Mouse (Mus musculus): ENCODE results near the gene Mbd3. TPM values are rescaled to one million over a fixed set of nuclear protein-coding genes. Genes with fewer than 3 reads are reported as not detected.

Mbd3 gene
- polyA plus RNA-seq, 1 experiment from 2014 or later, result 351 TPM

- DNase-seq (ENCODE audit: low spot score), result no peak
- no peak overlapping the region for H3K27ac ChIP-seq (replicated peaks)
- 92% methylated on average over 10 of the region's 10 CpGs for WGBS
- no peaks in the 10 kb centered on the region for H3K27me3 ChIP-seq (ENCODE audit: low read depth, poor library complexity, severe bottlenecking)
- no peaks in the 10 kb centered on the region; the same call in 1 of the 2 replicates for H3K9me3 ChIP-seq (replicated peaks)
- H3K36me3 ChIP-seq, result peaks cover 100% of the 10 kb centered on the region
- 0 out of 2 replicates have a peak overlapping the region, but pooled peaks have one; percentile 2 for H3K4me3 ChIP-seq
- H3K4me1 ChIP-seq, result peaks cover 18% of the 10 kb centered on the region
Measured at GRCm38 (mm10) chr10:80420729-80421128, 21.4 kb upstream of the Mbd3 start.

- Histone ChIP-seq H3K9me3 (replicated peaks) (no peaks in the 10 kb centered on the region), H3K36me3 (peaks cover 100% of the 10 kb centered on the region), H3K27me3 (ENCODE audit: low read depth, poor library complexity, severe bottlenecking) (no peaks in the 10 kb centered on the region), H3K4me1 (peaks cover 16% of the 10 kb centered on the region), H3K27ac (replicated peaks) (no peak overlapping the region), H3K4me3 (no peak overlapping the region)
- WGBS, result 96% methylated on average over 8 of the region's 8 CpGs
- DNase-seq (ENCODE audit: low spot score), result no peak
Measured at GRCm38 (mm10) chr10:80419419-80419818, 20.1 kb upstream of the Mbd3 start.

GRCm38 (mm10) chr10:80418311-80418710 lies 19.0 kb upstream of the Mbd3 start:
- H3K4me1 ChIP-seq, result peaks cover 5% of the 10 kb centered on the region; the same call in 1 of the 2 replicates
- no peak for DNase-seq (ENCODE audit: low spot score)
- H3K36me3 ChIP-seq, result peaks cover 100% of the 10 kb centered on the region
- no peak overlapping the region for H3K4me3 ChIP-seq
- H3K27me3 ChIP-seq (ENCODE audit: low read depth, poor library complexity, severe bottlenecking), result no peaks in the 10 kb centered on the region
- H3K9me3 ChIP-seq (replicated peaks), result no peaks in the 10 kb centered on the region
- H3K27ac ChIP-seq (replicated peaks), result no peak overlapping the region
- WGBS, result 89% methylated on average over 3 of the region's 3 CpGs

DNA sequence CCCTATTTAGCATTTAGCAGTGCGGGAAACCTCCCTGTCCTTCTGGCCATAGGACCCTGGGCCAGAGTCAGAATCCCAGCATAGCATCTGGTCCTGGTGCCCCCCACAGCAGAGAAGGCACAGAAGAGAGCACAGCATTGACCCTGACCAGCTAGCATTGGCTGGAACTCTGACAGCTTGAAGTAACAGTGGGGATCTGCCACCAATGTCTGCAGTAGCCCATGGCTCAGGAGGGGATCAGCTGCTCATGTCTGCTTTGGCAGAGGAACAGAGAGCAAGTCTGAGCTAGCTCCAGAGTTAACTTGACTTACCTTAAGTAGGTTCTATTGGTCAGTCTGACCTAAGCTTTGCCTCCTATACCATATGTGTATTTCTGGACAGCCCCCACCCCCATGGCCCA lies 18.5 kb upstream of the Mbd3 start:
- Histone ChIP-seq H3K4me1 (0 out of 2 replicates have a peak, but pooled peaks cover 2% of the 10 kb centered on the region), H3K4me3 (no peak overlapping the region), H3K27ac (replicated peaks) (no peak overlapping the region), H3K9me3 (replicated peaks) (no peaks in the 10 kb centered on the region), H3K27me3 (ENCODE audit: low read depth, poor library complexity, severe bottlenecking) (no peaks in the 10 kb centered on the region), H3K36me3 (peaks cover 100% of the 10 kb centered on the region)
- WGBS, result 94% methylated on average over 1 of the region's 1 CpGs
- DNase-seq (ENCODE audit: low spot score), result no peak

DNA sequence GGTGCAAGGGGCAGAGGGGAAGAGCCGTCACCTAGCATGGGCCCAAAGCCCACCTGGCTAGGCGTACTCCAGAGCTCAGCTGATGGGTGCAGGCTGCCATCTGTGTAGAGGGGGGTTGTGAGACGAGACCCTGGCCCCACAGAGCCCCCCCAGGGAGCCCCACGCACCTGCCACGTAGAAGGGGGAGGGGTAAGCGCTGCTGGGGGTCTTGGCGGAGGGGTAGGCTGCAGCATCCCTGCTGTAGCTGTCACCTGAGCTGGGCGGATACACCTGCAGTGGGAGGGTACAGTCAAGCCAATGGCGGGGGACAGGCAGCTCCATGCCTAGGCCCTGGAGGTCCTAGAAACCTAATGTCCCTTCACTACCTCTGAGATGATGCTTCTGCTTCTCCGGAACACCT lies 18.0 kb upstream of the Mbd3 start:
- Histone ChIP-seq H3K27ac (replicated peaks) (no peak overlapping the region), H3K4me3 (no peak overlapping the region), H3K27me3 (ENCODE audit: low read depth, poor library complexity, severe bottlenecking) (no peaks in the 10 kb centered on the region), H3K36me3 (peaks cover 100% of the 10 kb centered on the region), H3K4me1 (0 out of 2 replicates have a peak, but pooled peaks cover 2% of the 10 kb centered on the region), H3K9me3 (replicated peaks) (no peaks in the 10 kb centered on the region)
- no peak for DNase-seq (ENCODE audit: low spot score)
- WGBS, result 91% methylated on average over 10 of the region's 10 CpGs

DNA sequence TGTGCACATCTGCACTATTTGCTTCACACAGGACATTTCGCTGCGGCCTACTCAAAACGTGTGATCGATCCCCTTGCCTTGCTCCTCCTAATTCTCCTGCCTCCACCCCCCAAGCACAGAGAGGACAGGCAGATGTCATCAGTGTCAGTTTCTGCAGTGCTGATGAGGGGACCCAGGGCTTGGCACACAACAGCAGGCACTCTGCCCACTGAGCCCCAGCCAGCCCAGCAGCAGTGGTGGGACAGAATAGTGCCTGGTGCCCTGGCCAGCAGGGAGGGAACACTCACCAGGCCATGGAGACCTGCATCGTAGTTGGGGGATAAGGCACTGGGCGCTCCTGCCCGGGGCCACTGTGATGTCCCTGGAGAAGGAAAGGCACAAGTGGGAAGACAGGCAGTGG lies 16.2 kb upstream of the Mbd3 start:
- WGBS, result 92% methylated on average over 7 of the region's 7 CpGs
- Histone ChIP-seq H3K9me3 (replicated peaks) (no peaks in the 10 kb centered on the region), H3K36me3 (peaks cover 100% of the 10 kb centered on the region), H3K4me1 (0 out of 2 replicates have a peak, but pooled peaks cover 2% of the 10 kb centered on the region), H3K27ac (replicated peaks) (no peak overlapping the region), H3K4me3 (peak overlapping the region; percentile 9; the same call in 1 of the 2 replicates), H3K27me3 (ENCODE audit: low read depth, poor library complexity, severe bottlenecking) (no peaks in the 10 kb centered on the region)
- DNase-seq (ENCODE audit: low spot score), result no peak

GRCm38 (mm10) chr10:80412656-80413541 lies 13.5 kb upstream of the Mbd3 start:
- no peaks in the 10 kb centered on the region for H3K9me3 ChIP-seq (replicated peaks)
- H3K27me3 ChIP-seq (ENCODE audit: low read depth, poor library complexity, severe bottlenecking), result no peaks in the 10 kb centered on the region
- H3K4me3 ChIP-seq, result no peak overlapping the region; the same call in 1 of the 2 replicates
- peaks cover 91% of the 10 kb centered on the region for H3K36me3 ChIP-seq
- H3K4me1 ChIP-seq, result peaks cover 5% of the 10 kb centered on the region
- no peak for DNase-seq (ENCODE audit: low spot score)
- H3K27ac ChIP-seq (replicated peaks), result no peak overlapping the region
- WGBS, result 90% methylated on average over 44 of the region's 44 CpGs

DNA sequence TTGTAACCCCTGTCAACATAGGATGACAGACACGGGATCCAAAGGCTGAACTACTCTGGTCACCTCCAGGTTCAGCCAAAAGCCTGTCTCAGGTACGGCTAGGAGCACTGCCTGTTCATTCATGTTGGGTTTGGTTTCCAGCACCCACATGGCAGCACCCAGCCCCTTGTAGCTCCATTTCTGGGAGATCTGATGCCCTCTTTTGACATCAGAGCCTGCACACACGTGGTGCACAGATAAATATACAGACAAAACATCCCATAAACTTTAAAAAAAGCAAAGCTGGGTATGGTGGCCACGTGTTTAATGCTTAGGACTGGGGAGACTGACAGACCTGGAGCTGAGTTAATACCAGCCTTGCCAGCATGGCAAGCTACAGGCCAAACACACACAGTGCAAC lies 8.6 kb upstream of the Mbd3 start:
- no peak for DNase-seq (ENCODE audit: low spot score)
- peak overlapping the region; percentile 88 for H3K4me3 ChIP-seq
- H3K4me1 ChIP-seq, result peaks cover 31% of the 10 kb centered on the region
- WGBS, result 54% methylated on average over 4 of the region's 4 CpGs
- H3K27ac ChIP-seq (replicated peaks), result no peak overlapping the region
- H3K27me3 ChIP-seq (ENCODE audit: low read depth, poor library complexity, severe bottlenecking), result no peaks in the 10 kb centered on the region
- peaks cover 59% of the 10 kb centered on the region for H3K36me3 ChIP-seq
- no peaks in the 10 kb centered on the region for H3K9me3 ChIP-seq (replicated peaks)

DNA sequence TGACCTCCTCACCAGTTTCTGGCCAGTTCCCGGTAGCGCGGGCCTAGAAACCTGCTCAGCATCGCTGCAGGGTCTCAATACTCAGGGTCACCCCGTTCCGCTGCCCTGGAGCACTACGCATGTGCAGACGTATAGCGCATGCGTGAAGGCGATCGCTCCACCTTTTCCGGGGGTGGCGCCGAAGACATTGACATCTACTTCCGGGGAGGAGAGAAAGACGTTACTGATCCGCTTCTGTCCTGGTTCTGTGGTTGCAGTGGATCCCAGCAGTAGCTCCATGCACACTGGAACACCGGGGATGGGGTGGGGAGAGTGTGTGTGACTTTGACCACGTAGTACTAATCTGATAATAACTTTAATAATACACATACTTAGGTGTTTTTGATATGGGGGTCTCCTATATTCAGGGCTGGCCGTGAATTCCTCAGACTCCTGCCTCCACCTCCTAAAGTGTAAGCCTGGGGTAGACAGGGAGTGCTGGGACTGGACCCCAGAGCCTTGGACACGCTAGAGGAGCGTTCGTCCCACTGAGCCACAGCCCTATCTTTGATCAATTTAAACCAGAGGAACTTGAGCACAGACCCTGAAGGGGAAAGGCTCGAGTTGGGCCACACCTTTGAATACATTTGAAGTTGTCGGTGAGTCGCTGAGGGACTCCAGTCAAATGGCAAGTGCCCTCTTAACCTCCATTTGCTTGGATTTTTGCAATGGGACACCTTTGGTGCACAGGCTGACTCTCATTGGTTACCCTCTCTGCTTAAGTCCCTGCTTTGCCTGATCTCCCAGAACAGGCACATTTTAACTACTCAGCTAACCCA lies 7.5 kb upstream of the Mbd3 start, which contains the start of gene Uqcr11:
Uqcr11 (minus strand) TSS at position 147 of the 818 bp plus-strand sequence.
- WGBS, result 3% methylated on average over 27 of the region's 27 CpGs
- no peaks in the 10 kb centered on the region for H3K9me3 ChIP-seq (replicated peaks)
- peaks cover 31% of the 10 kb centered on the region for H3K4me1 ChIP-seq
- peak within 1 kb of the TSS; percentile 83 for H3K27ac ChIP-seq (replicated peaks)
- peak; percentile 91 for DNase-seq (ENCODE audit: low spot score)
- peak within 1 kb of the TSS; percentile 88 for H3K4me3 ChIP-seq
- H3K36me3 ChIP-seq, result peaks cover 59% of the 10 kb centered on the region
- no peaks in the 10 kb centered on the region for H3K27me3 ChIP-seq (ENCODE audit: low read depth, poor library complexity, severe bottlenecking)

- peaks cover 56% of the 10 kb centered on the region for H3K36me3 ChIP-seq
- H3K9me3 ChIP-seq (replicated peaks), result no peaks in the 10 kb centered on the region
- 62% methylated on average over 10 of the region's 10 CpGs for WGBS
- peak overlapping the region; percentile 83 for H3K27ac ChIP-seq (replicated peaks)
- H3K27me3 ChIP-seq (ENCODE audit: low read depth, poor library complexity, severe bottlenecking), result no peaks in the 10 kb centered on the region
- no peak for DNase-seq (ENCODE audit: low spot score)
- H3K4me3 ChIP-seq, result peak overlapping the region; percentile 88
- peaks cover 37% of the 10 kb centered on the region for H3K4me1 ChIP-seq
Measured at GRCm38 (mm10) chr10:80405481-80406173, 6.3 kb upstream of the Mbd3 start.

GRCm38 (mm10) chr10:80403044-80403692 lies 3.8 kb upstream of the Mbd3 start:
- peaks cover 37% of the 10 kb centered on the region for H3K36me3 ChIP-seq
- H3K27me3 ChIP-seq (ENCODE audit: low read depth, poor library complexity, severe bottlenecking), result no peaks in the 10 kb centered on the region
- H3K4me1 ChIP-seq, result peaks cover 45% of the 10 kb centered on the region
- 93% methylated on average over 4 of the region's 4 CpGs for WGBS
- no peak overlapping the region for H3K27ac ChIP-seq (replicated peaks)
- H3K9me3 ChIP-seq (replicated peaks), result no peaks in the 10 kb centered on the region
- no peak overlapping the region for H3K4me3 ChIP-seq
- no peak for DNase-seq (ENCODE audit: low spot score)

DNA sequence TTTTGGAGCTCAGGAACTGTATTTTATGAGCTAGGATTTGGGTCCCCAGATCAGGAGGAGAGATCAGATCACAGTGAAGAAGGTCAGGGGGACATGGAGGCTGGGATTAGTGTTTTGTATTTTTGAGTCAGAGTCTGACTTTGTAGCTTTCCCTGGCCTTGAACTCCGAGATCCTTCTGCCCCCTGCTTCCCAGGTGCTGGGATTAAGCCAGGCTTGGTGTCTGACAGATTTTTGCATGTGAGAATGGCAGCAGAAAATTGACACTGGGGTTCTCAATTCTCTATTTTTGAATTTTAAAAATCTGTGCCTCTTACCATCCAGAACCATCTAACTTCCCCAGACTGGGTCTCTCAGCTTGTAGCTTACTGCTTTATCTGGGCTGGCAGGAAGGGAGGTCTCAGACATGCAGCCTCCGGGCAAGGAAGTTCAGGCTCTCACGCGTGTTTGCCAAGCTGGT lies 1.4 kb upstream of the Mbd3 start:
- 86% methylated on average over 4 of the region's 4 CpGs for WGBS
- H3K27me3 ChIP-seq (ENCODE audit: low read depth, poor library complexity, severe bottlenecking), result no peaks in the 10 kb centered on the region
- H3K4me3 ChIP-seq, result peak overlapping the region; percentile 85
- peaks cover 56% of the 10 kb centered on the region for H3K36me3 ChIP-seq
- no peak for DNase-seq (ENCODE audit: low spot score)
- peaks cover 42% of the 10 kb centered on the region for H3K4me1 ChIP-seq
- 0 out of 2 replicates have a peak overlapping the region, but pooled peaks have one; percentile 100 for H3K27ac ChIP-seq (replicated peaks)
- H3K9me3 ChIP-seq (replicated peaks), result no peaks in the 10 kb centered on the region

Data from midbrain, embryonic 10.5 days (tissue).